Mouse (Mus musculus): ENCODE data around the gene Dock10. TPM values are rescaled to one million over a fixed set of nuclear protein-coding genes. Genes with fewer than 3 reads are reported as not detected.

Gene Dock10
- polyA plus RNA-seq, 1 experiment from 2014 or later: 4.2 TPM

- Histone ChIP-seq H3K4me3 (no peak overlapping the region), H3K27me3 (replicated peaks) (no peaks in the 10 kb centered on the region), H3K4me2 (no peak overlapping the region), H3K36me3 (replicated peaks) (no peaks in the 10 kb centered on the region), H3K9ac (no peak overlapping the region), H3K27ac (no peak overlapping the region), H3K9me3 (no peaks in the 10 kb centered on the region), H3K4me1 (no peaks in the 10 kb centered on the region)
- WGBS: 86% methylated on average over 1 of the region's 1 CpGs
- no peak for ATAC-seq (replicated peaks)
Observed at GRCm38 (mm10) chr1:80472395-80472794, 285.9 kb downstream of the Dock10 start.

GRCm38 (mm10) chr1:80461348-80461747 lies 297.0 kb downstream of the Dock10 start, which contains the start of gene Gm45261:
Gm45261 (minus strand) TSS chr1:80461448.
- no peak for ATAC-seq (replicated peaks)
- Histone ChIP-seq H3K27me3 (replicated peaks) (no peaks in the 10 kb centered on the region), H3K4me2 (no peak within 1 kb of the TSS), H3K36me3 (replicated peaks) (no peaks in the 10 kb centered on the region), H3K9me3 (no peaks in the 10 kb centered on the region), H3K4me1 (no peaks in the 10 kb centered on the region), H3K27ac (no peak within 1 kb of the TSS), H3K9ac (no peak within 1 kb of the TSS), H3K4me3 (no peak within 1 kb of the TSS)
- 80% methylated on average over 6 of the region's 6 CpGs for WGBS

GRCm38 (mm10) chr1:80459923-80460322 lies 298.4 kb downstream of the Dock10 start:
- no peak for ATAC-seq (replicated peaks)
- 63% methylated on average over 1 of the region's 1 CpGs for WGBS

GRCm38 (mm10) chr1:80459477-80459876 lies 298.9 kb downstream of the Dock10 start:
- ATAC-seq (replicated peaks): no peak
- Histone ChIP-seq H3K27ac (no peak overlapping the region), H3K4me2 (no peak overlapping the region), H3K36me3 (replicated peaks) (no peaks in the 10 kb centered on the region), H3K9ac (no peak overlapping the region), H3K4me1 (no peaks in the 10 kb centered on the region), H3K4me3 (no peak overlapping the region), H3K27me3 (replicated peaks) (no peaks in the 10 kb centered on the region), H3K9me3 (no peaks in the 10 kb centered on the region)

More at GRCm38 (mm10) chr1:80459923-80460322, 298.4 kb downstream of the Dock10 start:
- no peaks in the 10 kb centered on the region for H3K27me3 ChIP-seq (replicated peaks)
- no peak overlapping the region for H3K4me2 ChIP-seq
- H3K9me3 ChIP-seq: no peaks in the 10 kb centered on the region
- H3K4me1 ChIP-seq: no peaks in the 10 kb centered on the region
- no peak overlapping the region for H3K4me3 ChIP-seq
- no peak overlapping the region for H3K9ac ChIP-seq
- no peak overlapping the region for H3K27ac ChIP-seq
- no peaks in the 10 kb centered on the region for H3K36me3 ChIP-seq (replicated peaks)

- H3K9ac ChIP-seq: no peak overlapping the region
- H3K36me3 ChIP-seq (replicated peaks): no peaks in the 10 kb centered on the region
- 84% methylated on average over 2 of the region's 2 CpGs for WGBS
- no peaks in the 10 kb centered on the region for H3K9me3 ChIP-seq
- no peak for ATAC-seq (replicated peaks)
- no peaks in the 10 kb centered on the region for H3K27me3 ChIP-seq (replicated peaks)
- no peak overlapping the region for H3K4me2 ChIP-seq
- H3K27ac ChIP-seq: no peak overlapping the region
- H3K4me3 ChIP-seq: no peak overlapping the region
- no peaks in the 10 kb centered on the region for H3K4me1 ChIP-seq
Observed at GRCm38 (mm10) chr1:80453971-80454370, 304.4 kb downstream of the Dock10 start.

GRCm38 (mm10) chr1:80451914-80452549 lies 306.3 kb downstream of the Dock10 start:
- no peak overlapping the region for H3K27ac ChIP-seq
- no peak overlapping the region for H3K9ac ChIP-seq
- H3K4me3 ChIP-seq: no peak overlapping the region
- H3K9me3 ChIP-seq: no peaks in the 10 kb centered on the region
- H3K36me3 ChIP-seq (replicated peaks): no peaks in the 10 kb centered on the region
- 73% methylated on average over 1 of the region's 1 CpGs for WGBS
- H3K27me3 ChIP-seq (replicated peaks): no peaks in the 10 kb centered on the region
- ATAC-seq (replicated peaks): no peak
- H3K4me2 ChIP-seq: no peak overlapping the region
- no peaks in the 10 kb centered on the region for H3K4me1 ChIP-seq

Data from midbrain, embryonic 15.5 days (tissue).